Mouse (Mus musculus) brain, embryonic 14.5 days (tissue): Measurements from ENCODE around the gene Spem2.

Source experiments
- CTCF ChIP-seq: fragments of 200-500 bp; IDR thresholded peaks from 2 replicates; pipeline ENCODE4 v1.5.1; 2012; ENCODE audit warnings: inconsistent platforms, mild to moderate bottlenecking, moderate library complexity, borderline replicate concordance; ENCODE audit not compliant: insufficient read depth, insufficient read length; ENCODE audit errors: extremely low read depth
- POLR2A ChIP-seq: fragments of 200-500 bp; IDR thresholded peaks from 2 replicates; pipeline ENCODE4 v1.6.1; 2012; ENCODE audit warnings: mild to moderate bottlenecking, inconsistent platforms, borderline replicate concordance; ENCODE audit not compliant: poor library complexity, insufficient read depth, insufficient read length, severe bottlenecking; ENCODE audit errors: extremely low read depth

- TF ChIP-seq CTCF, result no peak
- TF ChIP-seq POLR2A, result no peak
Measured at GRCm38 (mm10) chr11:69778985-69779384, 39.3 kb downstream of the Spem2 start.
